Mouse (Mus musculus): ENCODE results near the gene Tnp1.

DNA sequence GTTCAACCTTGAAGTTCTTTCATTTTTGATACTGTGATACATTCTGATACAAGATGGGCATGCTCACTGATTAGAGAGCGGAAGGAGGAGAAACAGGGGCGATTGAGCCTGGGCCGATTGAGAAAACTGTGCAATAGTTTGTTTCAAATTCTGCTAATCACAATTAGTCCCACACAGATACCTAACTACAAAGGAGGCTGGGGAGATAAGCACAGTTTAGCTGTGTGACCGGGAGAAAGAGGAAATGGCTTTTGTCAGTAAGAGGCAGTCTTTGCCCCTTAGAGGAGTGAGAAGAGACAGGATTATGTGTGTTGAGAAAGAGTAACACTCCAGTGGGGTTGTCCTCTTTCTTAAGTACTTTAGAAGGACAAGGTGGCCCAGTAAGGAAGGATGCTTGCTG, 29.0 kb downstream of the Tnp1 start:
- TF ChIP-seq HCFC1 (IDR thresholded peaks at IDR 0.05; ENCODE audit: borderline replicate concordance, insufficient read depth, low read length) (no peak), ZC3H11A (IDR thresholded peaks at IDR 0.05; ENCODE audit: borderline replicate concordance, low read depth, low read length) (no peak), ZNF384 (IDR thresholded peaks at IDR 0.05; ENCODE audit: low read depth, low read length) (no peak)

Measured in ES-E14 (cell line).